Mouse (Mus musculus) heart, embryonic 12.5 days (tissue): ENCODE measurements around the gene Fuom. TPM values are rescaled to one million over a fixed set of nuclear protein-coding genes. Genes with fewer than 3 reads are reported as not detected.

ENCODE experiments used
- ATAC-seq: fragments of 200-750 bp; cut with Nextera tagmentation; 2 replicates; pipeline ENCODE4 v1.8.0; 2017; ENCODE audit warnings: moderate TSS enrichment, moderate library complexity; ENCODE audit not compliant: insufficient number of reproducible peaks, low FRiP score
- H3K27ac ChIP-seq: fragments of 300-500 bp; sonication (generic); 2 replicates; pipeline ENCODE4 v1.5.1; 2016; ENCODE audit warnings: mild to moderate bottlenecking, moderate library complexity; ENCODE audit not compliant: poor library complexity, severe bottlenecking
- H3K27me3 ChIP-seq: fragments of 300-500 bp; sonication (generic); replicated peaks from 2 replicates; pipeline ENCODE4 v1.6.1; 2016; ENCODE audit warnings: mild to moderate bottlenecking, moderate library complexity
- H3K36me3 ChIP-seq: fragments of 300-500 bp; sonication (generic); 2 replicates; pipeline ENCODE4 v1.6.1; 2016; ENCODE audit warnings: mild to moderate bottlenecking, moderate library complexity
- H3K4me1 ChIP-seq: fragments of 300-500 bp; sonication (generic); replicated peaks from 2 replicates; pipeline ENCODE4 v1.6.1; 2016; ENCODE audit warnings: mild to moderate bottlenecking
- H3K4me2 ChIP-seq: fragments of 300-500 bp; sonication (generic); 2 replicates; pipeline ENCODE4 v1.6.1; 2016; ENCODE audit warnings: mild to moderate bottlenecking, moderate library complexity
- H3K4me3 ChIP-seq: fragments of 300-500 bp; sonication (generic); 2 replicates; pipeline ENCODE4 v1.5.1; 2016; ENCODE audit warnings: mild to moderate bottlenecking
- H3K9ac ChIP-seq: fragments of 300-500 bp; sonication (generic); 2 replicates; pipeline ENCODE4 v1.6.1; 2016; ENCODE audit warnings: mild to moderate bottlenecking, moderate library complexity
- H3K9me3 ChIP-seq: fragments of 300-500 bp; sonication (generic); replicated peaks from 2 replicates; pipeline ENCODE4 v1.6.1; 2016; ENCODE audit warnings: mild to moderate bottlenecking, moderate library complexity
- WGBS: fragments of 180-500 bp; shearing (Covaris S2); methylation state at CpG from one replicate; pipeline ENCODE4 v1.1.7; 2016; 5-methylcytosine and 5-hydroxymethylcytosine counted together
- polyA plus RNA-seq: library from polyadenylated mRNA; unstranded; fragments of >200 nt; fragmentation: Nextera tagmentation; extraction: Ambion mirVana; gene quantifications from 2 replicates; pipeline ENCODE4 v1.2.1, GENCODE M21; 2016

Gene Fuom
- polyA plus RNA-seq, 1 experiment from 2014 or later, result 83.0 TPM

DNA sequence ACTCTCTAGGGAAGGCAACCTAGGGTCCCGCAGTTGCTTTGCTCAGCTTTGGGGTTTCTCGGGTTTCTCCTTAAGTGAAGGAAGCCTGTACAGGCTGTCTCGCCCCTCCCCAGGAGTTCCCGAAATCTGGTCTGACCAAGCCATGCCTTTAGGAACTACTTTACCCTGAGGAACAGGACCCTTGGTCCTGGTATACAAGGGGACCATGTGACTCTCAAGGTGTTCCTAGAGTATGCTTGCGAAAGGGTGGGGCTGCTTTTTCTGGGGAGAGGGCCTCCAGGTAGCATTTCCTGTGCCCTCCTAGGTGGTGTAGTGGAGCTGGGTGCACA lies 23.7 kb upstream of the Fuom start:
- H3K27me3 ChIP-seq, result no peaks in the 10 kb centered on the region
- no peak overlapping the region for H3K27ac ChIP-seq
- H3K4me2 ChIP-seq, result peak overlapping the region; percentile 80
- peaks cover 3% of the 10 kb centered on the region; the same call in 1 of the 2 replicates for H3K4me1 ChIP-seq
- WGBS, result 6% methylated on average over 5 of the region's 5 CpGs
- H3K36me3 ChIP-seq, result peaks cover 17% of the 10 kb centered on the region
- peak; percentile 16 for ATAC-seq
- peak overlapping the region; percentile 80 for H3K9ac ChIP-seq
- H3K9me3 ChIP-seq, result no peaks in the 10 kb centered on the region
- H3K4me3 ChIP-seq, result peak overlapping the region; percentile 71

DNA sequence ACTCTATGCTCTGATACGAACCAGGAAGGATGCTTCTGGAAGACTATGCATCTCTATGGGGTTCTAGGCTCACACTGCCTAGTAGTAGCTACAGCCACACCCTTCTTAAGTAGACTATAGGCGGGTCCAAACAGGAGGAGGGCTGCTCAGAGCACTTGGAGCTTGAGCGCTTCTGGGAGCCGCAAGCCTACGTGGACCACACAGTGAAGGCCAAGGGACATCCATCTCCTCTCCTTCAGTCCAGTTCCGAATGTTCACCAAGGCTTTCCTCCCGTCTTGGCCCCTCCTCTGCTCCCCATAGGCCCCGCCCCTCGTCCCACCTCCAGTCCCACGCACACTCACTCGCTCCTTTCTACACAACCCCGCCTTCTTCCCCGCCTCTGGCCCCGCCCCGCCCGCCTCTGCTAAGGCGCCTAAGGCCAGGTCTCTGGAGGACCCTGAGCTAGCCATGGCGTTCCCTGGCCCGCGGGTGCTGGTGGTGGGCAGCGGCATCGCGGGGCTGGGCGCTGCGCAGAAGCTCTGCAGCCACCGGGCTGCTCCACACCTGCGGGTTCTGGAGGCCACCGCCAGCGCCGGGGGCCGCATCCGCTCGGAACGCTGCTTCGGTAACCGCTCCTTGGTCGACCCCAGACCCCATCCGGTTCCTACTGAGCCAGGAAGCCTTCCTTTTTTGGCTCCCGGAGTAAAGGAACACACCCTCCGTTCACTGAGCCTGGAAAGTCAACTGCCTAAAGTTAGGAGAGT lies 23.2 kb upstream of the Fuom start:
- H3K9me3 ChIP-seq, result no peaks in the 10 kb centered on the region
- peak overlapping the region; percentile 80 for H3K4me2 ChIP-seq
- H3K27ac ChIP-seq, result no peak overlapping the region
- WGBS, result 2% methylated on average over 39 of the region's 40 CpGs
- peak overlapping the region; percentile 80 for H3K9ac ChIP-seq
- peaks cover 11% of the 10 kb centered on the region for H3K36me3 ChIP-seq
- peaks cover 3% of the 10 kb centered on the region; the same call in 1 of the 2 replicates for H3K4me1 ChIP-seq
- peak; percentile 99 for ATAC-seq
- peak overlapping the region; percentile 71 for H3K4me3 ChIP-seq
- H3K27me3 ChIP-seq, result no peaks in the 10 kb centered on the region

DNA sequence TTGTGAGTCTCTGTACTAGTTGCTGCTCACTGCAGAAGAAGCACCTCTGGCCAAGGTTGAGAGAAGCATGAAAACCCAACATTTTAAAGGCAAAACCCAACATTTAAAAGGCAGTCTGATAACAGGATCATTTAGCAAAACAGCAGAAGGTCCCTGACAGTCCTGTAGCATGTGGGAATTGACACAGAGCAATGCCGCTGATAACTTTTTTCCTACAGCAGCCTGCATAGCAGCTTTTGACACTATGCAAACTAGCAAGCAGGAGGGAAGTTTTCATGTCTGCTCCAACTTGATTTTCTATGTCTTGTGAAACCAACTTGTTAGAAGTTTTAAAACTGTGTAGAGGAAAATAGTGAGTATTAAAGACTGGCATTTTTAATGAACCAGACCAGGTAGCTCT lies 22.1 kb upstream of the Fuom start:
- no peak overlapping the region for H3K9ac ChIP-seq
- 81% methylated on average over 1 of the region's 1 CpGs for WGBS
- no peak overlapping the region for H3K4me3 ChIP-seq
- no peak overlapping the region for H3K27ac ChIP-seq
- no peak overlapping the region for H3K4me2 ChIP-seq
- no peak for ATAC-seq
- H3K36me3 ChIP-seq, result peaks cover 3% of the 10 kb centered on the region; the same call in 1 of the 2 replicates
- peaks cover 3% of the 10 kb centered on the region; the same call in 1 of the 2 replicates for H3K4me1 ChIP-seq
- no peaks in the 10 kb centered on the region for H3K27me3 ChIP-seq
- H3K9me3 ChIP-seq, result peaks cover 3% of the 10 kb centered on the region; the same call in 1 of the 2 replicates

DNA sequence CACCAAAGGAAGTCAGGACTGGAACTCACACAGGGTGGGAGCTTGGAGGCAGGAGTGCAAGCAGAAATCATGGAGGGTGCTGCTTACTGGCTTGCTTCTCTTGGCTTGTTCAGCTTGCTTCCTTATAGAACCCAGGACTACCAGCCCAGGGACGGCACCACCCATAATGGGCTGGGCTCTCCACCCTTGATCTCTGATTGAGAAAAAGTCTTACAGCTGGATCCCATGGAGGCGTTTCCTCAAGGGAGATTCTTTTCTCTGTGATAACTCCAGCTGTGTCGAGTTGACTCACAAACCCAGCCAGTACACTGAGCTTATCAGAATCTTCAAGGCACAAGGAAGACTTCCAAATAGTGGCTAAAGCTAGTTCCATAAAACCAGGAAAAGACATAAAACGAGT lies 20.5 kb upstream of the Fuom start:
- Histone ChIP-seq H3K9ac (no peak overlapping the region), H3K27me3 (no peaks in the 10 kb centered on the region), H3K4me2 (no peak overlapping the region), H3K27ac (no peak overlapping the region), H3K4me3 (no peak overlapping the region), H3K36me3 (no peaks in the 10 kb centered on the region), H3K9me3 (peaks cover 3% of the 10 kb centered on the region; the same call in 1 of the 2 replicates), H3K4me1 (peaks cover 3% of the 10 kb centered on the region; the same call in 1 of the 2 replicates)
- 16% methylated on average over 4 of the region's 4 CpGs for WGBS
- ATAC-seq, result no peak

DNA sequence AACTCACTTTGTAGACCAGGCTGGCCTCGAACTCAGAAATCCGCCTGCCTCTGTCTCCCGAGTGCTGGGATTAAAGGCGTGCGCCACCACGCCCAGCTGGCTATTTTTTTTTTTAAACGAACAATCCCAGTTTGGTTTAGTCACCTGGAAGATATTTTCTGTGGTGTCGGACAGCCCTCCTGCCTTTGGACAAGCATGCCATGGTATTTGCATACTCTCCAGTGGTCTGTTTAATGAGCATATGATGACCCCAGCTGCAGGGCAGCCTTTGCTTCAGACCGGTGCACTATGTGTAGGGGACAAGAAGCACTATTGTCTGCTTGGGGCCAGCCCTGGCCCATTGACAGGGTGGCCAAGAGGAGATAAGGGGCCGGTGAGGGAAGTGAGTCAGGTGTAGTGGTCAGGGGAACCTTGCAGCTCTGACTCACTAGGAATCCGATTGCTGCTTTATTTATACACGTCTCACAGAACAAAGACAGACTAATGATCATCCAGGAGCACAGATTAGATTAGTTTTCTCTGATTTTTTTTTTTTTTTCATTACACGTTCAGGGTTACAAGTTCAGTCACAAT lies 19.2 kb upstream of the Fuom start:
- 68% methylated on average over 13 of the region's 13 CpGs for WGBS
- Histone ChIP-seq H3K27ac (no peak overlapping the region), H3K4me1 (0 out of 2 replicates have a peak, but pooled peaks cover 6% of the 10 kb centered on the region), H3K9ac (no peak overlapping the region), H3K9me3 (peaks cover 3% of the 10 kb centered on the region; the same call in 1 of the 2 replicates), H3K4me2 (no peak overlapping the region), H3K4me3 (no peak overlapping the region), H3K36me3 (no peaks in the 10 kb centered on the region), H3K27me3 (no peaks in the 10 kb centered on the region)
- ATAC-seq, result no peak

DNA sequence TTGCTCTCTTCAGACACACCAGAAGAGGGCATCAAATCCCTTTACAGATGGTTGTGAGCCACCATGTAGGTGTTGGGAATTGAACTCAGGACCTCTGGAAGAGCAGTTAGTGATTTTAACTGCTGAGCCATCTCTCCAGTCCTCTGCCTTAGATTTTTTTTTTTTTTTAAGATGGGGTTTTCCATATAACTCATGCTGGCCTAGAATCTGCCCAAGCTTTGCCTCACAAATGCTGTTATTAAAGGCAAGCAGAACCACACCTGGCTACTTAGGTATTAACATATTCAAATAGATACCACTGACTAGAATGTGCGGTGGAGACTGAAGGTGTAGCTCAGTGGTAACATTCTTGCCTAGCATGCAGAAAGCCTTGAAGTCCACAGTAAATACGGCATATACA lies 18.2 kb upstream of the Fuom start:
- H3K27me3 ChIP-seq, result no peaks in the 10 kb centered on the region
- no peak overlapping the region for H3K27ac ChIP-seq
- peaks cover 3% of the 10 kb centered on the region; the same call in 1 of the 2 replicates for H3K4me1 ChIP-seq
- H3K9ac ChIP-seq, result no peak overlapping the region
- ATAC-seq, result no peak
- no peaks in the 10 kb centered on the region for H3K36me3 ChIP-seq
- no peak overlapping the region for H3K4me3 ChIP-seq
- peaks cover 3% of the 10 kb centered on the region; the same call in 1 of the 2 replicates for H3K9me3 ChIP-seq
- whole genome bisulfite sequencing, result 81% methylated on average over 2 of the region's 2 CpGs
- no peak overlapping the region for H3K4me2 ChIP-seq

DNA sequence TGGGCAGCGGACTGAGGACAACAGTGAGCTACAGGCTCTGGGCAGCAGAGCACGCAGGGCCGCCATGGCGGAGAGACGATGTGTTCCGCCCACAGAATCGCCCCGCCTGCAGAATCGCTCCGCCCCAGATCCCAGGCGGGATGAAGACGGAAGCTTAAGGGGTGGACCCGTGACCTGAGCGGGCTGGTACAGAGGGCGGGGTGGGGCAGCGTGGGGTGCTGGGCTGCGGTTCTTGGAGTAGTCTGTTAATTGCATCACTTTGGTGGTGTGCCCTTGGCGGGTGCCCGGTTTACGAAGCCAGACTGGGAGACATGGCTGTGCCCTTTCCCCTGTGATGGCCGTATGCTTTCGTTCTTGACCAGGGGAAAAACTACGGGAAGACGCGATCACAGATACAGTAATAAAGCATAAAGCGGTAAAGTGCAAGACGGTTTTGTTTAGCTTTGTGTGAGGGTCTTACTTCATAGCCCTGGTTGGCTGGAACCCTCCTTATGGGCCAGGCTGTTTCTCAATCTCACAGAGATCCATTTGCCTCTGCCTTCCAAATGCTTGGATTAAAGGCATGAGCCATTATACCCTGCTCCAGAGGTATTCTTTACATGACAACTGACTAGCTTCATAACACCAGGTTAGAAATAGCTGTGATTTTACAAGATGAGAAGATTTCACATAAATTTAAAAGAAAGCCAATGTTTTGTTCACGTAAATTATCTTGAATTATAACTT lies 14.3 kb upstream of the Fuom start, which contains the start of gene Echs1:
Gene Echs1, minus strand, starts transcription at position 148 of the 726 bp plus-strand sequence.
- peak; percentile 97 for ATAC-seq
- Histone ChIP-seq H3K4me2 (peak within 1 kb of the TSS; percentile 86), H3K9ac (peak within 1 kb of the TSS; percentile 83), H3K9me3 (peaks cover 3% of the 10 kb centered on the region; the same call in 1 of the 2 replicates), H3K36me3 (peaks cover 15% of the 10 kb centered on the region), H3K4me3 (peak within 1 kb of the TSS; percentile 80), H3K4me1 (peaks cover 10% of the 10 kb centered on the region; the same call in 1 of the 2 replicates), H3K27me3 (no peaks in the 10 kb centered on the region), H3K27ac (peak within 1 kb of the TSS; percentile 84)
- 5% methylated on average over 28 of the region's 28 CpGs for WGBS

DNA sequence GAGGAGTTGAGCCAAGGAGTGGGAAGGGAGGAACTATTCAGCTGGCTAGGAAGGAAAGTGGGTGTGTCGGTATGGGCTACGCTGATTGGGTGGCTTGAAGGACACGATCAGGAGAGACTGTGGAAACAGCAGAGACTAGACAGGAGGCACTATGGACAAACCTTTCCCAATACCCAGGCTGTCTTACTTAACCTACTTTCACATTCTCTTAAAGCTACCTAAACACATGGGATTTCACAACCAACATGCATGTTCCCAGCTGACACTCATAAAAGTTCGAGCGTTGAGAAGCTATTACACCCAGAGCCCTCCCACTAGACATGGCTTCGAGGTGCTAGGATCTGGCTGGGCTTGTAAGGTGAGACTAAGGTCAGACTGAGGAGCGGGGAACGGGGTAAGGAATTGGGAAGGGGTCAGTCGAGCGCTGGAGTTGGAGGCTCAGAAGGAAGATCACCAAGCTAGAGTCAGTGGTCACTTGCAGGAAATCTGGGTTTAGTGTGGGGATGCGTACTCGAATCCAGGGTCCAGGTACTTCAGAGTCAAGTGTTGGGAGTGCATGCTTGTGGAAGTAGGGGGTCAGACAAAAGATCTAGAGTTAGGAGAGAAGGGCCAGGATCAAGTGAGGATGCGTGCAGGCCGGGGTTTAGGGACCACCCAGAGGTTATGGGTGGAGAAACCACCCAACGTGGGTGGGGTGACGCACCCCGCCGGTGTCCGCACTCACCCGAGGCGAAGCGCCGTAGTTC lies 13.5 kb upstream of the Fuom start, which contains the start of gene Paox:
Gene Paox, plus strand, starts transcription at position 217 of the 746 bp plus-strand sequence.
- H3K4me3 ChIP-seq, result peak within 1 kb of the TSS; percentile 80
- H3K4me2 ChIP-seq, result peak within 1 kb of the TSS; percentile 86
- H3K4me1 ChIP-seq, result peaks cover 10% of the 10 kb centered on the region; the same call in 1 of the 2 replicates
- H3K27ac ChIP-seq, result peak within 1 kb of the TSS; percentile 84
- WGBS, result 3% methylated on average over 23 of the region's 23 CpGs
- peaks cover 3% of the 10 kb centered on the region; the same call in 1 of the 2 replicates for H3K9me3 ChIP-seq
- peaks cover 22% of the 10 kb centered on the region for H3K36me3 ChIP-seq
- peak; percentile 73 for ATAC-seq
- no peaks in the 10 kb centered on the region for H3K27me3 ChIP-seq
- peak within 1 kb of the TSS; percentile 83 for H3K9ac ChIP-seq

DNA sequence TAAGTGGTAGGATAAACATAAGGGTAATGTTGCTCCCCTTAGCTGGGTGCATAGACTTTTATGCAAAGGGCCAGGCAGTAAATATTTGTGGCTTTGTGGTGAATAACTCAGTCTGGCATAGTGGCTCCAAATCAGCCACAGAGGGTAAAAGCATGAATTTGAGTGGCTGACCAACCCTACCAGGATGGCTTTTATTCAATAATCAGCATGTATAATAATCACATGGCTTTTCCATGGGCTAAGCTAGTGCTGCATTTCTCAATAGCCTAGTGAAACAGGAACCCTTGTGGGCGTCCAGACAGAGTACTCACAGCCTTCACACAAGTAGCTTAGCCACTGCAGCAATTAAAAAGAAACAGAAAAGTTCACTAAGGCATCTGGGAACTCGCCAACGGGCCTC lies 9.7 kb upstream of the Fuom start:
- Histone ChIP-seq H3K27ac (no peak overlapping the region), H3K4me1 (peaks cover 8% of the 10 kb centered on the region; the same call in 1 of the 2 replicates), H3K9me3 (no peaks in the 10 kb centered on the region), H3K4me2 (no peak overlapping the region), H3K9ac (no peak overlapping the region), H3K4me3 (no peak overlapping the region), H3K36me3 (peaks cover 59% of the 10 kb centered on the region), H3K27me3 (no peaks in the 10 kb centered on the region)
- 55% methylated on average over 3 of the region's 3 CpGs for WGBS
- ATAC-seq, result no peak

DNA sequence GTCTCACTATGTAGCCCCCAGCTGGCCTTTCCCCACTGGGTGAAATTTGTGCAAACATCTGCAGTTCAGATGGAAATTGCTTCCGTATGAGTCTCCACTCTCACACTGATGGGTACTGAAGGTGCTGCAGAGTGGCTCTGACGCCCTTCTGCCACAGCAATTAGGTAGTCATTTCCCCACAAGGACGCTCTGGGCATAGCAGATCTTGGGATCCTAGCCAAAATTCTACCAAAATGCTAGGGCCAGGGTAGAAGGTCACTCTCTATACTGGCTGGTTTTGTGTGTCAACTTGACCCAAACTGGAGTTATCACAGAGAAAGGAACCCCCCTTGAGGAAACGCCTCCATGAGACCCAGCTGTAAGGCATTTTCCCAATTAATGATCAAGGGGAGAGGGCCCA lies 1.8 kb upstream of the Fuom start:
- H3K27me3 ChIP-seq, result no peaks in the 10 kb centered on the region
- ATAC-seq, result no peak
- H3K36me3 ChIP-seq, result peaks cover 49% of the 10 kb centered on the region
- peaks cover 8% of the 10 kb centered on the region for H3K4me1 ChIP-seq
- no peak overlapping the region for H3K4me3 ChIP-seq
- no peak overlapping the region for H3K9ac ChIP-seq
- no peaks in the 10 kb centered on the region for H3K9me3 ChIP-seq
- WGBS, result 80% methylated on average over 4 of the region's 4 CpGs
- no peak overlapping the region for H3K4me2 ChIP-seq
- no peak overlapping the region for H3K27ac ChIP-seq
